Mouse (Mus musculus) kidney, adult 9 months (tissue): ENCODE measurements around the gene Ptgr2.
A peak's percentile ranks its signal among the peaks of the same experiment; 100 is the strongest.
"Not testable (repeated sequence)": the region's sequence is repeated elsewhere in the genome, so short reads cannot be mapped to it uniquely, and the experiment has no call there.

Experiments
- DNase-seq: peaks from one replicate; pipeline ENCODE4 v3.0.0; 2022

Ptgr2 gene

DNA sequence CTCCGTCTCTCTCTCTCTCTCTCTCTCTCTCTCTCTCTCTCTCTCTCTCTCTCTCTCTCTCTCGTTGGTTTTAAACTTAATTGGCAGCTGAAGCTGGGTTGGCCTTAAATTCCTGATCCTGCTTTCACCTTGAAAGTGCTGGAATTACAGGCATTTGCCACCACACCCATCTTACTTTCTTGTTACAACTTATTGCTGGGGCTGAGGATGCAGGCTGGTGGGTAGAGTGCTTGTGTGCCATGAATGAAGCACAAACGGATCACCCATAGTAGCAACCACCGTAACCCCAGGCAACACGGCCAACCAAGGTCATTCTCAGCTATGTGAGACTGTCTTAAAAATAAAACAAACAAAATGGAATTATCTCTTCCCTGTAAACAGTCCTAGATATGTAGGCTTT lies 26.3 kb downstream of the Ptgr2 start:
- DNase-seq: no peak

GRCm38 (mm10) chr12:84316006-84316405 lies 31.0 kb downstream of the Ptgr2 start:
- no peak for DNase-seq

GRCm38 (mm10) chr12:84316721-84317621 lies 31.9 kb downstream of the Ptgr2 start, which contains the start of gene Zfp410:
Zfp410 (plus strand) TSS chr12:84316852.
- peak; percentile 91 for DNase-seq

- DNase-seq: peak; percentile 45
Observed at GRCm38 (mm10) chr12:84327111-84327512, 42.1 kb downstream of the Ptgr2 start.

GRCm38 (mm10) chr12:84336963-84337625 lies 52.1 kb downstream of the Ptgr2 start:
- DNase-seq: no peak

GRCm38 (mm10) chr12:84347192-84347591 lies 62.2 kb downstream of the Ptgr2 start:
- DNase-seq: peak; percentile 49

GRCm38 (mm10) chr12:84358699-84359098 lies 73.7 kb downstream of the Ptgr2 start:
- DNase-seq: not testable (repeated sequence)

DNA sequence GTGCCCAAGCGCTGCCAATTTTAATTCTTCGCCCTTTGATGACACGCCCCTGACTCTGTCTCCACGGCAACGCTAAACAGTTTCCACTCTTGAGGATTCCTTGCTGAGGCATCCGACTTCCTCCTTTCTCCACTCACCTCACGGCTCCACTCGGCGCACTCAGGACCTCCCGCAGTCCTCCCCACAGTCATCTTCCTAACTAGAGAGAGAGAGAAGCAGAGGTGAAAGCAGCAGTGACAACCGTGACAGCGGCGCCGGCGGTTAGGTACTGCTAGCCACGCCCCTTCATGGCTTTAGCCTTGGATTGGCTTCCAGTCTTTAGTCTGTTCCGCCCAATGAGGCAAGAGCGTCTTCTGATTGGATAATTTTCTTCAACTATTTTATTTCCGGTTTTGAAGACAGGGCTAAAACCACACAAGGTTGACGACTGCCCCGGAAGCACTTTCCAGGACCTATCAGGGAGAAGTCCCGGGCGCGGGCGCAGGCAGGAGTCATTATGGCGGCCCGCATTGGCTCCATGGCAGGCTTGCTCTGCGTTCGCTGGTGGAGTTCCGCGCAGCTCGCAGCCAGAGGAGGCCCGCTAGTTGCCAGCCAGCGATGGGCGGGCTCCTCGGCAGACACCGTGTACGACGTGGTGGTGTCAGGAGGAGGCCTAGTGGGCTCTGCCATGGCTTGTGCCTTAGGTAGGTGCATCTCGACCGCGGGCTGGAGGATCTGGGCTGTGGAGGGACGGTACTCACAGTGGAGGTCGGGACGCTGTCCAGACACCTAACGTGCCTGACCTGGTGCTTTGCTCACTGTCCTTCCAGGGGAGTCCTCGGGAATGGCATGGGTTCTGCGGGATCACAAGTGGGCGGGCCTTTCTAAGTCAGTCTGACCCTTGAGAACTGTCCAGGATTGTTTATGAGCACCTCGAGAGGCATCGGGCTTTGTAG lies 76.8 kb downstream of the Ptgr2 start, which contains the start of the genes Coq6 and Fam161b:
Coq6 (plus strand) TSS at position 103 of the 935 bp plus-strand sequence.
Fam161b (minus strand) TSS at position 279 of the 935 bp plus-strand sequence.
- DNase-seq: peak; percentile 98

GRCm38 (mm10) chr12:84362872-84363271 lies 77.8 kb downstream of the Ptgr2 start:
- DNase-seq: no peak

DNA sequence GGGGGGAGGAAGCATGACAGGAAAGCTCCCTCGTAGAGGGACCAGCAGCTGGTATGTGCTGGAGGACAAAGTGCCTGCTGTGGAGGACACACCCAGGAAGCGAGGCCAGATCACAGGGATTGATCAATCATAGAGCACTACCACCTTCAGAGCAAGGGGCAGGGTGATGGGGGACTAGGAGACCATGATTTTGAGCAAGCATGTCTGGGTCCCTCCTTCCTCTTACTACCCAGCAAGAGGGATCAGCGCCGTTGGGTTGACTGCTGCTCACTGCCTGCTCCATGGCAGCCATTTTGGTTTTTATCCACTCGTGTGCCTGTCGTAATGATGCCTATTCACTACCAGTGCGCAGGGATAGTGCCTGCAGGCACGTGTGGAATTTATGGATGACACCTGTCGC lies 79.3 kb downstream of the Ptgr2 start:
- DNase-seq: no peak

GRCm38 (mm10) chr12:84365137-84365536 lies 80.1 kb downstream of the Ptgr2 start:
- no peak for DNase-seq
